Mouse (Mus musculus) midbrain, embryonic 10.5 days (tissue): Measurements from ENCODE around the gene P4hb. TPM values are rescaled to one million over a fixed set of nuclear protein-coding genes. Genes with fewer than 3 reads are reported as not detected.

Source experiments
- DNase-seq: peaks from one replicate; pipeline ENCODE4 v3.0.0-alpha.2; 2017; ENCODE audit warnings: low spot score
- H3K27ac ChIP-seq: fragments of 300-500 bp; sonication (generic); replicated peaks from 2 replicates; pipeline ENCODE4 v1.5.1; 2016; ENCODE audit warnings: mild to moderate bottlenecking
- H3K27me3 ChIP-seq: fragments of 300-500 bp; sonication (generic); 2 replicates; pipeline ENCODE4 v1.6.1; 2016; ENCODE audit warnings: low read depth, mild to moderate bottlenecking; ENCODE audit not compliant: poor library complexity, severe bottlenecking
- H3K36me3 ChIP-seq: fragments of 300-500 bp; sonication (generic); 2 replicates; pipeline ENCODE4 v1.6.1; 2016; ENCODE audit warnings: mild to moderate bottlenecking, moderate library complexity
- H3K4me1 ChIP-seq: fragments of 300-500 bp; sonication (generic); 2 replicates; pipeline ENCODE4 v1.6.1; 2016
- H3K4me3 ChIP-seq: fragments of 300-500 bp; sonication (generic); 2 replicates; pipeline ENCODE4 v1.5.1; 2016; ENCODE audit warnings: mild to moderate bottlenecking, moderate library complexity
- H3K9me3 ChIP-seq: fragments of 300-500 bp; sonication (generic); replicated peaks from 2 replicates; pipeline ENCODE4 v1.6.1; 2016; ENCODE audit warnings: mild to moderate bottlenecking
- WGBS: fragments of 180-500 bp; shearing (Covaris S2); methylation state at CpG from one replicate; pipeline ENCODE4 v1.1.7; 2016; 5-methylcytosine and 5-hydroxymethylcytosine counted together
- polyA plus RNA-seq: library from polyadenylated mRNA; unstranded; fragments of >200 nt; fragmentation: Nextera tagmentation; extraction: Ambion mirVana; gene quantifications from 2 replicates; pipeline ENCODE4 v1.2.1, GENCODE M21; 2016

P4hb gene
- 534 and 562 TPM in 2 replicates for polyA plus RNA-seq

GRCm38 (mm10) chr11:120572752-120573584 is at the start of gene P4hb:
TSS of gene P4hb (minus strand) at chr11:120573253.
- H3K27me3 ChIP-seq, result no peaks in the 10 kb centered on the region
- H3K27ac ChIP-seq, result peak within 1 kb of the TSS; percentile 97
- WGBS, result under 1% methylated on average over 94 of the region's 94 CpGs
- DNase-seq, result peak; percentile 100
- peaks cover 26% of the 10 kb centered on the region for H3K4me1 ChIP-seq
- no peaks in the 10 kb centered on the region for H3K9me3 ChIP-seq
- H3K4me3 ChIP-seq, result peak within 1 kb of the TSS; percentile 87
- peaks cover 54% of the 10 kb centered on the region for H3K36me3 ChIP-seq

- 92% methylated on average over 6 of the region's 6 CpGs for WGBS
- Histone ChIP-seq H3K4me1 (peaks cover 34% of the 10 kb centered on the region), H3K4me3 (no peak overlapping the region), H3K9me3 (no peaks in the 10 kb centered on the region), H3K36me3 (peaks cover 72% of the 10 kb centered on the region), H3K27ac (no peak overlapping the region), H3K27me3 (no peaks in the 10 kb centered on the region)
- no peak for DNase-seq
Measured at GRCm38 (mm10) chr11:120622805-120623204, 49.8 kb upstream of the P4hb start.

- no peaks in the 10 kb centered on the region for H3K9me3 ChIP-seq
- peaks cover 47% of the 10 kb centered on the region for H3K4me1 ChIP-seq
- peaks cover 66% of the 10 kb centered on the region for H3K36me3 ChIP-seq
- H3K4me3 ChIP-seq, result no peak overlapping the region
- no peaks in the 10 kb centered on the region for H3K27me3 ChIP-seq
- no peak overlapping the region for H3K27ac ChIP-seq
- WGBS, result 94% methylated on average over 14 of the region's 14 CpGs
- DNase-seq, result no peak
Measured at GRCm38 (mm10) chr11:120620195-120620594, 47.1 kb upstream of the P4hb start.

GRCm38 (mm10) chr11:120618619-120619535 is 45.8 kb upstream of the P4hb start:
- Histone ChIP-seq H3K9me3 (no peaks in the 10 kb centered on the region), H3K4me3 (peak overlapping the region; percentile 83; the same call in 1 of the 2 replicates), H3K4me1 (peaks cover 38% of the 10 kb centered on the region), H3K27ac (peak overlapping the region; percentile 89), H3K27me3 (no peaks in the 10 kb centered on the region), H3K36me3 (peaks cover 78% of the 10 kb centered on the region)
- no peak for DNase-seq
- WGBS, result 95% methylated on average over 25 of the region's 25 CpGs

GRCm38 (mm10) chr11:120617519-120618112 is 44.6 kb upstream of the P4hb start, which contains the start of gene Pcyt2:
TSS of gene Pcyt2 (minus strand) at chr11:120617936.
- H3K27ac ChIP-seq, result peak within 1 kb of the TSS; percentile 89
- peak; percentile 90 for DNase-seq
- H3K36me3 ChIP-seq, result peaks cover 81% of the 10 kb centered on the region
- H3K4me3 ChIP-seq, result peak within 1 kb of the TSS; percentile 83
- H3K27me3 ChIP-seq, result no peaks in the 10 kb centered on the region
- no peaks in the 10 kb centered on the region for H3K9me3 ChIP-seq
- peaks cover 34% of the 10 kb centered on the region for H3K4me1 ChIP-seq
- WGBS, result under 1% methylated on average over 55 of the region's 56 CpGs

- no peak for DNase-seq
- WGBS, result 57% methylated on average over 4 of the region's 4 CpGs
- no peaks in the 10 kb centered on the region for H3K27me3 ChIP-seq
- peak overlapping the region; percentile 89 for H3K27ac ChIP-seq
- peak overlapping the region; percentile 83 for H3K4me3 ChIP-seq
- H3K36me3 ChIP-seq, result peaks cover 81% of the 10 kb centered on the region
- H3K9me3 ChIP-seq, result no peaks in the 10 kb centered on the region
- peaks cover 34% of the 10 kb centered on the region for H3K4me1 ChIP-seq
Measured at GRCm38 (mm10) chr11:120616617-120617294, 43.7 kb upstream of the P4hb start.

- Histone ChIP-seq H3K4me3 (peak overlapping the region; percentile 20; the same call in 1 of the 2 replicates), H3K4me1 (peaks cover 34% of the 10 kb centered on the region), H3K27me3 (no peaks in the 10 kb centered on the region), H3K9me3 (no peaks in the 10 kb centered on the region), H3K27ac (no peak overlapping the region), H3K36me3 (peaks cover 81% of the 10 kb centered on the region)
- 92% methylated on average over 11 of the region's 11 CpGs for WGBS
- no peak for DNase-seq
Measured at GRCm38 (mm10) chr11:120615606-120616203, 42.7 kb upstream of the P4hb start.

GRCm38 (mm10) chr11:120615167-120615566 is 42.1 kb upstream of the P4hb start:
- no peak for DNase-seq
- WGBS, result 95% methylated on average over 6 of the region's 6 CpGs
- Histone ChIP-seq H3K27me3 (no peaks in the 10 kb centered on the region), H3K4me1 (peaks cover 34% of the 10 kb centered on the region), H3K27ac (no peak overlapping the region), H3K9me3 (no peaks in the 10 kb centered on the region), H3K36me3 (peaks cover 81% of the 10 kb centered on the region), H3K4me3 (0 out of 2 replicates have a peak overlapping the region, but pooled peaks have one; percentile 20)

- H3K27ac ChIP-seq, result no peak overlapping the region
- peaks cover 9% of the 10 kb centered on the region for H3K27me3 ChIP-seq
- peaks cover 43% of the 10 kb centered on the region for H3K4me1 ChIP-seq
- DNase-seq, result no peak
- peaks cover 80% of the 10 kb centered on the region for H3K36me3 ChIP-seq
- H3K4me3 ChIP-seq, result 0 out of 2 replicates have a peak overlapping the region, but pooled peaks have one; percentile 9
- no peaks in the 10 kb centered on the region for H3K9me3 ChIP-seq
- WGBS, result 89% methylated on average over 8 of the region's 8 CpGs
Measured at GRCm38 (mm10) chr11:120613976-120614375, 40.9 kb upstream of the P4hb start.

GRCm38 (mm10) chr11:120613481-120613972 is 40.5 kb upstream of the P4hb start:
- 91% methylated on average over 10 of the region's 10 CpGs for WGBS
- peaks cover 14% of the 10 kb centered on the region for H3K27me3 ChIP-seq
- DNase-seq, result no peak
- no peak overlapping the region for H3K4me3 ChIP-seq
- H3K36me3 ChIP-seq, result peaks cover 76% of the 10 kb centered on the region
- peaks cover 47% of the 10 kb centered on the region for H3K4me1 ChIP-seq
- no peak overlapping the region for H3K27ac ChIP-seq
- H3K9me3 ChIP-seq, result no peaks in the 10 kb centered on the region

GRCm38 (mm10) chr11:120612763-120613162 is 39.7 kb upstream of the P4hb start:
- Histone ChIP-seq H3K9me3 (no peaks in the 10 kb centered on the region), H3K27me3 (peaks cover 22% of the 10 kb centered on the region), H3K36me3 (peaks cover 68% of the 10 kb centered on the region), H3K4me1 (peaks cover 47% of the 10 kb centered on the region), H3K4me3 (peak overlapping the region; percentile 16; the same call in 1 of the 2 replicates), H3K27ac (no peak overlapping the region)
- WGBS, result 54% methylated on average over 6 of the region's 6 CpGs
- peak; percentile 72 for DNase-seq
